Mouse (Mus musculus) heart, postnatal 0 days (tissue): ENCODE data around the gene Pdlim7.

ENCODE experiments used
- CTCF ChIP-seq: IDR thresholded peaks from 2 replicates; pipeline ENCODE4 v1.5.1; 2016; ENCODE audit warnings: antibody characterized with exemption, control low read depth, low read depth
- EP300 ChIP-seq: IDR thresholded peaks from 2 replicates; pipeline ENCODE4 v1.6.1; 2016; ENCODE audit warnings: antibody characterized with exemption, low read depth

DNA sequence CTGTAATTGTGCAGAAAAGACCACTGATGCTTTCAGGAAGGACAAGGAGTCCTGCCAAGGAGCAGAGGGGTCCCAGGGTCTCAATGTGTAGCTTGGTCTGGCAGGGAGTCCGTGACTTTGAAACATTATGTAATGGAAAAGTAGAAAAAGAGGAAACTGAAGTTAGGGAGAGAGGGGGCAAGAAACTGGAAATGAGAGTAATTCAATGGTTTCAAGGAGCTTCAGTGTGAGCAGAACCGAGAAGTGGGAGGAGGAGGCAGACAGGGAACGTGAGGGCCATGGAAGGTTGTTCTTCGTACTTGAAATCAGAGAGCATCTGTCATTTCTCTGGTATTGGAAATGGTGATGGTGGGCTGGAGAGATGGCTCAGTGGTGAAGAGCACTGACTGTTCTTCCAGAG, 6.1 kb upstream of the Pdlim7 start:
- TF ChIP-seq CTCF (no peak), EP300 (no peak)
